Mouse (Mus musculus) erythroid progenitor cell, adult 5-6 weeks (primary cell): ENCODE data around the gene B3gat3. TPM values are rescaled to one million over a fixed set of nuclear protein-coding genes. Genes with fewer than 3 reads are reported as not detected.
A peak's percentile ranks its signal among the peaks of the same experiment; 100 is the strongest.

Source experiments
- ATAC-seq: replicated peaks from 2 replicates; pipeline ENCODE4 v1.8.0; 2016; ENCODE audit warnings: moderate number of reproducible peaks, mild to moderate bottlenecking, moderate TSS enrichment, inconsistent platforms; ENCODE audit not compliant: poor library complexity, low FRiP score, severe bottlenecking
- total RNA-seq, 2 experiments: library from RNA; stranded (forward) in 1 of 2; stranded (reverse) in 1 of 2; fragments of 150-400 nt in 1 of 2; fragments of 186-747, 209-891 nt in 1 of 2; gene quantifications; 2 replicates each; pipeline versions ENCODE4 v1.2.3 to v1.2.4; 2015 to 2017; ENCODE audit warnings: low replicate concordance in 2 of 2

Gene B3gat3
- total RNA-seq, 2 experiments from 2014 or later = 13.8 to 28.1 TPM

DNA sequence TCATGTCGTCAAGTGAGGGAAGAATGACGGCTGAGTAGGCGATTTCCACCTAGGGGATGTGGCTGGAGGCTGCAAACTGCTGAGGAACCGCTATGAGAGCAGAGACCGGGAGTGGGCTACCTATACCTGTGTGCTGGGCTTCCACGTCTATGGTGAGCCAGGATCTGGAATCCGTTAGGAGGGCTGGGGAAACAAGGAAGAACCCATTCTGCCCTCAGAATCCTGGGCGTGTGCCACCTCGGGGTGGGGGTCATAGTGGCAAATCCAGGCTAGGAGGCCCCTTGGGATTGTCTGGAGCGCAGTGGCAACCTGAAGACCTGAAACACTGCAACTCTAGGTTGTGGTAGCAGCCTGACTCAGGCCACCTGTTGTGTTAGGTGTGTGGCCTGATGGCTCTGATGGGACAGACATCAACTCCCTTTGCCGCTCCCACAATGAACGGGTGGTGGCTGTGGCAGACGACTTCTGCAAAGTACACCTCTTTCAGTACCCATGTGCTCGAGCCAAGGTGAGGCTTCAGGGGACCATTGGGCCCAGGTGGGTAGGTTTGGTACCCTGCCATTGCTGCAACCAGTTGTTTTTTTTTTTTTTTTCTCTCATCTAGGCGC, 20.5 kb downstream of the B3gat3 start:
- no peak for ATAC-seq

- ATAC-seq = no peak
Measured at GRCm38 (mm10) chr19:8941136-8941514, 21.0 kb downstream of the B3gat3 start.

GRCm38 (mm10) chr19:8941515-8942217, 21.5 kb downstream of the B3gat3 start, which contains the start of gene Mta2:
TSS of gene Mta2 (plus strand) at chr19:8941875.
- peak; percentile 86 for ATAC-seq

DNA sequence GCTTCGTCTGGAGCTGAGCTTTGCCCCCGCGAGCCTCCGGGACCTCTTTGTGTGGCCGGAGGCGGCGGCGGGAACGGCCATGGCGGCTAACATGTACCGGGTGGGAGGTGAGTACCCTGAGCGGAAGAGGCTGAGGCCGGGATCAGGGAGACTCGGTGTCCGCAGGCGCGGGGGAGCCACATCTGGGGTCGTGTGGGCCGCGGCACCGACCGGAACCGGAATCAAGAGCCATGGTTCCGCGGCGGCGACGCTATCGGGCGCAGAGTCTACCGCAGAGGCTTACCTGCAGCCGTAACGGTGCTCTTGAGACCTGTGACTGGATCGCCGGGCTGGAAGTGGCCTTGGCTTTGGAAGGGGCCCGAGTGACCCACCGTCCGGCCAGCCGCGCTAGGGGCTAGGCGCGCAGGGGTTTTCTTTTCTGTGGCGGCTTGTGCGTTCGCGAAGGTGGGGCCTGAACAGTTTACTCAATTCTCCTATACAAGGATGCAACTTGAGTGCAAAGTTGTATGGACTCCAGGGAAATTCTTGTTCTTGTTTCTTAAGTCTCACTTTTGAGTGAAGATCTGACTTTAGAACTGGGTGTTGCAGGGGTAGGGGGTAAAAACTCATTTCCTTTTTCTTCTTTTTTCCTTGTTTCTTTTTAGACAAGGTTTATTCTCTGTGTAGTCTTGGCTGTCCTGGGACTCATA, 22.2 kb downstream of the B3gat3 start:
- peak; percentile 15; the same call in 1 of the 2 replicates for ATAC-seq

DNA sequence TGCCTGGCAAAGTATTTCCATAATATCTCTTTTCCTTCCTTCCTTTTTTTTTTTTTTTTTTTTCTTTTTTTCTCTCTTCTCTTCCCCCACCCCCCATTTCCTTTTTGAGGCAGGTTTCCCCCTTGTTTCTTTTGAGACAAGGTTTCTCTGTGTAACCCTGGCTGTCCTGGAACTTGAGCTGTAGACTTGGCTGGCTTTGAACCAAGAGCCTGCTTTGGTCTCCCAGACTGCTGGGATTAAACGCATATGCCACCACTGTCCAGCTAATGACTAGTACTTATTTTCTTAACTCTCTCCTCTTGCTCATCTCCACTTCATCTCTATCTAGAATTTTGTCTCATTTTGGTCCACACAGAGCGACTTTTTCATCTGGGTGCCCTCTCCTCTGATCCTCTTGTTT, 22.9 kb downstream of the B3gat3 start:
- ATAC-seq = no peak

GRCm38 (mm10) chr19:8944062-8944461, 23.9 kb downstream of the B3gat3 start:
- 0 out of 2 replicates have a peak, but pooled peaks have one; percentile 15 for ATAC-seq

GRCm38 (mm10) chr19:8944750-8945149, 24.6 kb downstream of the B3gat3 start:
- no peak for ATAC-seq

GRCm38 (mm10) chr19:8945251-8945650, 25.1 kb downstream of the B3gat3 start:
- ATAC-seq = no peak

DNA sequence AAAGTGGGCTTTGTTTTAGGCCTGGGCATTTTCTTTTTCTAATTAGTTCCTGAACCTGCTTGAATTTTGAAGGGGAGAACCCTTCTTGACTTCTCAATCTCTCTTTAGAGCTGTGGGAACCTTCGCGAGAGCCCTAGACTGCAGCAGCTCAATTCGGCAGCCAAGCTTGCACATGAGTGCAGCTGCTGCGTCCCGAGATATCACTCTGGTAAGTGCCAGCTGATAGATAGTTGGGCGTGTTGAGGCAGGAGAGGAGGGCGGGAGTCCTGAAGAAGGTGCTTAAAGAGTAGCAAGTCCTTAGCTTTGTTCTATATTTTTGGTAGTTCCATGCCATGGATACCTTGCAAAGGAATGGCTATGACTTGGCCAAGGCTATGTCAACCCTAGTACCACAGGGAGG, 26.8 kb downstream of the B3gat3 start:
- peak; percentile 80 for ATAC-seq

DNA sequence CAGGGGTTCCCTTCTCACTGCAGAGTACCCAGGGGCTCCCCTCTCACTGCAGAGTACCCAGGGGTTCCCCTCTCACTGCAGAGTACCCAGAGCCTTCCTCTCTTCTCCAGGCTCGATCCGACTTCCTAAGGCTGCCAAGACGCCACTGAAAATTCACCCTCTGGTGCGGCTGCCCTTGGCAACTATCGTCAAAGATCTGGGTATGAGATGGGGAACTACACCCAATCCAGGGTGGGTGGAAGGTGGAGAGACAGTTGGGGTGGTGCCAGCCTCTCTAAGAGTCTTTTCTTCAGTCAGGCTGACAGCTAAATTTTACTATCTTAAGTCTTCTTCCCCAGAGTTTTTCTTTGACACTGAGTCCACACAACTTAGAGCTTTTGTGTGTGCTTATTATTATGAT, 30.0 kb downstream of the B3gat3 start:
- ATAC-seq = no peak

GRCm38 (mm10) chr19:8952241-8952640, 32.1 kb downstream of the B3gat3 start:
- ATAC-seq = no peak

DNA sequence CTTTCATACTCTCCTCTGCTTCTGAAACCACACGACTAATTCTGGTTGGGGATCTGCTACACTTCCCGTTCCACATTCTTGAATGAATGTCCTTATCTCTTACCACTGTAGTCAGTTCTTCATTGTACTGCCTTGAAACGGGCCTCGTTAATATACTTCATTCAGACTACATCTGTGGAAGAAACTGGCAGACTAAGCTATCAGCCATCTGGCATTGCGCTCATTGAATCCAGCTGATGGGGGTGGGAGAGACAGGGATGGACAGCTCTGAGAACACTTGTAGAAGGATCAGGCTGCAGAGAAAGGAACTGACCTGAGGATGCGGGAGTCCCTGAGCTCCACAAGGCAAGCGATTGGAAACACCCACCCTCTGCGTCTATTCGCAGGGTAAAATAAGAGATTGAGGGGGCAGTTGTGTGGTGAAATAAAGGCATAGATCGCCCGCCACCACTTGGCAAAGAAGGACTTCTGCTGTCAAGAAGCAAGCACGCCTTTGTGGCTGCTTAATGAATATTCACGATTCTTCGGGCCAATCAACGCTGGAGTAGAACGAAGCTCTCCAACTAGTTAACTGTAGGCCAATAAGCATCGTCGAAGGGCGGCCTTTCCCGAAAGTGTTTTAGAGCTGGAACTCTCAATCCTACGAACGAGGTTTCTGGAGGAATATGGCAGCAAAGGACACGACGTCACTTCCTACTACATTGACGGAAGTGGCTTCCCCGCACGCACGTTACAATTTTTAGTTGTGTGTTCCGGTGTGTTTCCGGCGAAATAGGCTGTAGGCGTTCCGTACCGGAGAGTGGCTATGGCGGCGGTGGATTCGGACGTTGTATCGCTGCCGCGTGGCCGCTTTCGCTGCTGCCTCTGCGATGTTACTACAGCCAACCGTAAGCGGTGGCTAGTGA, 33.2 kb downstream of the B3gat3 start, which contains the start of gene Tut1:
TSS of gene Tut1 (plus strand) at position 713 of the 905 bp plus-strand sequence.
- peak; percentile 96 for ATAC-seq

- no peak for ATAC-seq
Measured at GRCm38 (mm10) chr19:8954171-8954570, 34.0 kb downstream of the B3gat3 start.

GRCm38 (mm10) chr19:8962256-8962655, 42.1 kb downstream of the B3gat3 start:
- no peak for ATAC-seq

- ATAC-seq = no peak
Measured at GRCm38 (mm10) chr19:8965075-8965474, 44.9 kb downstream of the B3gat3 start.

GRCm38 (mm10) chr19:8965771-8966170, 45.6 kb downstream of the B3gat3 start:
- ATAC-seq = no peak

DNA sequence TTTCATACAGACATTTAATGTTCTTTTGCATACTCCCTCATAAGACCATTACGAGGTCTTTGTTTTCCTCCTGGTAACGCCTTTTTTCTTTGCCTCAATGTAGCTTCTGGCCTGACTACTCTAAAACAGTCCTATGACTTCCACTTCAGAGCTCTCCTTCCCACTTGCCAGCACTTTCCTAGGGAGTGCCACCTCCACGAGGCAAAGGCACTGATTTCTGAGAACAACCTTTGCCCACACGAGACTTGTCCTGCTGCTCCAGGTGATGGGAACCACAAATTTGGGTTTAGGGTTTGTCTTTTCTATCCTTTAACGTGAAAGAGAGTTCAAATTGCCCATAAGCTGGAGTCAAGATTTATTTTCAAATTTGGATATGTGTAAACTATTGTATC, 46.0 kb downstream of the B3gat3 start:
- no peak for ATAC-seq

DNA sequence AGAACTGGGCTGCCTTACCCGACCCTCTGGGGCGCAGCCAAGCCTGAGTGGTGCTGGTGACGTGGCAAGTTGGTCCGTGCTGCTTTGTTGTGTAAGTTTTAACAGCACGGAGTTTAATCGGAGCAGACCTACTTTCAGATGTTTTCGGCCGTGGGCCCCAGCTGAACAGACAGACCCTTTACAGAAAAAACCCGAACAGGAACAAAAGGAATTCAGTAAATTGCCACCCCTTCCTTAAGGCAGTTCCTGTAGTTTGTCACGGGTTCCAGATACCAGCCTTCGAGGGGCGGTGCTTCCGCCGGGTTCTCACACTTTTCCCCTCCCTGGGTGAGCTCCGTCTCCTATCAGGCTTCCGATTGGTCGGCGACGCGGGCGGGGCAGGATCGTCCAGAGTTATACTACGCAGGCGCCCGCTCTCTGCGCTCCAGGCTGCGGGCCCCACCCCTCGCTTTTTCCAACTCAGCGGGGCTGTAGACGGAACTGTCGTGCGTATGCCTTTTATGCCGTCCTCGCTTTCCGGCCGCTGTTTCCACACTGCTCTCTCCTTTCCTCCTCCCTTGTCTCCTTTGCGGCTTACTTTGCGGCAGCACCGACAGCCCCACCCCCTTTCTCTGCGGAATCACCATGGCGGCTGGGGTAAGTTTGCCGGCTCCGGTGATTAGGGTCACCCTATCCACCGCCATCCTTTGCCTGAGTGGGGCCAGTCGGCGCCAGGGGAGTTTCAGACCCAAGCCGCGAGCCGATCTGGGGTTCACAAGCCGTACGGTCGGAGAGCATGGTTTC, 46.6 kb downstream of the B3gat3 start, which contains the start of gene Eef1g:
TSS of gene Eef1g (plus strand) at position 452 of the 783 bp plus-strand sequence.
- peak; percentile 95 for ATAC-seq

GRCm38 (mm10) chr19:8967373-8967743, 47.2 kb downstream of the B3gat3 start:
- ATAC-seq = no peak
